In genomic region chr2:68382394-68383059, GRCm38 (mm10) we compare ENCODE assay signal across 10 mouse cellular contexts.
DNase-seq lines count a peak whose midpoint lies in the region; ATAC-seq lines count a peak whose summit lies in the region.
"Had no signal": no experiment of that assay in that cellular context is flagged by ENCODE, and none has a peak within 500 bp of the region (broad histone marks: within the 10 kb centered on the region; RNA-seq: fewer than 3 reads in every experiment).

No protein-coding gene starts in this region.

- WGBS in kidney, embryonic 15.5 days: 63% methylated on average over 11 of the region's 11 CpGs
- 62% methylated on average over 11 of the region's 11 CpGs for WGBS in intestine, embryonic 14.5 days

- no peak overlapping the region for H3K4me3 ChIP-seq in kidney, embryonic 15.5 days (replicated peaks)
- no peak overlapping the region for H3K4me3 ChIP-seq in intestine, embryonic 14.5 days (ENCODE audit: low read depth, low read length)
- H3K4me3 ChIP-seq: forebrain, embryonic 13.5 days had no signal

- no peaks in the 10 kb centered on the region for H3K9me3 ChIP-seq in kidney, embryonic 15.5 days (replicated peaks)
- no peaks in the 10 kb centered on the region for H3K9me3 ChIP-seq in intestine, embryonic 14.5 days (ENCODE audit: control insufficient read depth, low read length)
- H3K9me3 ChIP-seq: forebrain, embryonic 13.5 days had no signal

- H3K4me1 ChIP-seq in kidney, embryonic 15.5 days: peaks cover 73% of the 10 kb centered on the region
- H3K4me1 ChIP-seq in intestine, embryonic 14.5 days (replicated peaks; ENCODE audit: control insufficient read depth, insufficient read depth, low read length): peaks cover 25% of the 10 kb centered on the region

- H3K9ac ChIP-seq in kidney, embryonic 15.5 days: no peak overlapping the region
- H3K9ac ChIP-seq in intestine, embryonic 14.5 days (ENCODE audit: low read length): no peak overlapping the region
- H3K9ac ChIP-seq: forebrain, embryonic 13.5 days had no signal

- no peaks in the 10 kb centered on the region for H3K27me3 ChIP-seq in kidney, embryonic 15.5 days
- no peaks in the 10 kb centered on the region for H3K27me3 ChIP-seq in intestine, embryonic 14.5 days (replicated peaks; ENCODE audit: control insufficient read depth, insufficient read depth, low read length)
- H3K27me3 ChIP-seq: forebrain, embryonic 13.5 days had no signal

- no peak for DNase-seq in kidney, postnatal 14 days
- DNase-seq in intestine, embryonic 14.5 days (ENCODE audit: low spot score): no peak
- DNase-seq in lung, postnatal 25 days (ENCODE audit: low spot score): peak; percentile 28
- peak; percentile 81 for DNase-seq in thymus, postnatal 0 days (ENCODE audit: low spot score)
- DNase-seq in adipocyte (ENCODE audit: low spot score): no peak
- DNase-seq in right cerebral cortex, postnatal 25 days: no peak

- H3K4me2 ChIP-seq in kidney, embryonic 15.5 days: no peak overlapping the region
- H3K4me2 ChIP-seq in intestine, embryonic 14.5 days (ENCODE audit: low read length): no peak overlapping the region
- H3K4me2 ChIP-seq: forebrain, embryonic 13.5 days had no signal

- 0 out of 2 replicates have a peak, but pooled peaks cover 4% of the 10 kb centered on the region for H3K36me3 ChIP-seq in kidney, embryonic 15.5 days
- no peaks in the 10 kb centered on the region for H3K36me3 ChIP-seq in intestine, embryonic 14.5 days (ENCODE audit: control insufficient read depth, insufficient read depth, low read length)

- ATAC-seq in kidney, embryonic 15.5 days (replicated peaks; ENCODE audit: low FRiP score): no peak
- ATAC-seq in intestine, embryonic 14.5 days (replicated peaks; ENCODE audit: low FRiP score, low TSS enrichment, low read depth): peak; percentile 33
- no peak for ATAC-seq in erythroid progenitor cell, adult 5-6 weeks (replicated peaks; ENCODE audit: low FRiP score, poor library complexity, severe bottlenecking)
- ATAC-seq: forebrain, embryonic 13.5 days had no signal

- peak overlapping the region; percentile 60 for H3K27ac ChIP-seq in kidney, embryonic 15.5 days
- no peak overlapping the region for H3K27ac ChIP-seq in intestine, embryonic 14.5 days (ENCODE audit: low read depth)
- H3K27ac ChIP-seq: forebrain, embryonic 13.5 days; kidney, postnatal 0 days had no signal

Comparison
In these comparisons a context has a peak if more than half of its experiments do, and no peak if none do; other contexts are left out.
1. DNase-seq: peak in lung, postnatal 25 days (single experiment) and thymus, postnatal 0 days (single experiment); none in kidney, postnatal 14 days (single experiment), intestine, embryonic 14.5 days (single experiment), adipocyte (single experiment) and right cerebral cortex, postnatal 25 days (single experiment).